Mouse (Mus musculus) hindbrain, postnatal 0 days (tissue): ENCODE measurements around the gene Tenm4. TPM values are rescaled to one million over a fixed set of nuclear protein-coding genes. Genes with fewer than 3 reads are reported as not detected.

ENCODE experiments used
- ATAC-seq: fragments of 200-750 bp; cut with Nextera tagmentation; 2 replicates; pipeline ENCODE4 v1.8.0; 2017; ENCODE audit warnings: mild to moderate bottlenecking, moderate TSS enrichment, moderate library complexity
- DNase-seq: peaks from one replicate; pipeline ENCODE4 v3.0.0-alpha.2; 2015; ENCODE audit warnings: low spot score
- H3K27ac ChIP-seq: fragments of 300-500 bp; sonication (generic); 2 replicates; pipeline ENCODE4 v1.5.1; 2014; ENCODE audit warnings: mild to moderate bottlenecking
- H3K27me3 ChIP-seq: fragments of 300-500 bp; sonication (generic); 2 replicates; pipeline ENCODE4 v1.6.1; 2014; ENCODE audit warnings: low read length, mixed read lengths; ENCODE audit not compliant: insufficient read depth
- H3K36me3 ChIP-seq: fragments of 300-500 bp; sonication (generic); 2 replicates; pipeline ENCODE4 v1.6.1; 2014; ENCODE audit warnings: low read length, mixed read lengths; ENCODE audit not compliant: insufficient read depth
- H3K4me1 ChIP-seq: fragments of 300-500 bp; sonication (generic); 2 replicates; pipeline ENCODE4 v1.6.1; 2014; ENCODE audit warnings: antibody characterized with exemption, low read length, mixed read lengths; ENCODE audit not compliant: insufficient read depth
- H3K4me2 ChIP-seq: fragments of 300-500 bp; sonication (generic); 2 replicates; pipeline ENCODE4 v1.6.1; 2014; ENCODE audit warnings: low read depth, mild to moderate bottlenecking, low read length, moderate library complexity, mixed read lengths
- H3K4me3 ChIP-seq: fragments of 300-500 bp; sonication (generic); 2 replicates; pipeline ENCODE4 v1.5.1; 2014; ENCODE audit warnings: low read length
- H3K9ac ChIP-seq: fragments of 300-500 bp; sonication (generic); replicated peaks from 2 replicates; pipeline ENCODE4 v1.6.1; 2014; ENCODE audit warnings: mild to moderate bottlenecking, low read length, moderate library complexity, mixed read lengths
- H3K9me3 ChIP-seq: fragments of 300-500 bp; sonication (generic); 2 replicates; pipeline ENCODE4 v1.6.1; 2016; ENCODE audit warnings: low read length, mixed read lengths
- CTCF ChIP-seq: IDR thresholded peaks from 2 replicates; pipeline ENCODE4 v1.5.1; 2016; ENCODE audit warnings: antibody characterized with exemption, control low read depth, low read depth
- WGBS: fragments of 180-500 bp; shearing (Covaris S2); extraction: QIAGEN DNeasy Blood & Tissue Kit; methylation state at CpG from one replicate; pipeline ENCODE4 v1.1.7; 2014; 5-methylcytosine and 5-hydroxymethylcytosine counted together
- polyA plus RNA-seq: library from polyadenylated mRNA; unstranded; fragments of >200 nt; fragmentation: Nextera tagmentation; extraction: Ambion mirVana; gene quantifications from 2 replicates; pipeline ENCODE4 v1.2.1, GENCODE M21; 2015
- total RNA-seq: library from RNA; depleted of rRNA; stranded (reverse); fragments of >200 nt; gene quantifications from 2 replicates; pipeline ENCODE4 v1.2.3, GENCODE M21; 2014

Tenm4 gene
- total and polyA plus RNA-seq, 2 experiments from 2014 or later, result 24.1 to 49.7 TPM

DNA sequence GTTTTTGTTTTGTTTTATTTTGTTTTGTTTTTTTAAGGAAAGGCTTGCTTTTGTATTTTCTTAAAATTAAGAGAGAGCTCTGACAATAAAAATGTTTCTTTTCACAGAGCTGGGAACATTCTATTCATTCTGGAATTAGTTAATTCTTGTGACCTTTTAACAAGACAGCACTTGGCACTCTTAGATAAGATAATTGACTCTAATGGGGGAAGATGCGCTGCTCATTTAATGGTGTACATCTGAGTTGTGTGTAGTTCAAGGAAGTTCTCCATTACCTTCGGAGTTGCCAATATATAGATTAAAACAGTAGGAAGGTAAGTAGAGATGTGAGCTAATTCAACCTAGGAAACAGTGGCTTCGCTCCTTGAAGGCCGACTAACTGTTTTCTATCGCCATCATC is 554.6 kb downstream of the Tenm4 start:
- no peak for TF ChIP-seq CTCF
- Histone ChIP-seq H3K9me3 (no peaks in the 10 kb centered on the region), H3K4me1 (0 out of 2 replicates have a peak, but pooled peaks cover 2% of the 10 kb centered on the region), H3K27me3 (0 out of 2 replicates have a peak, but pooled peaks cover 10% of the 10 kb centered on the region), H3K4me3 (no peak overlapping the region), H3K4me2 (no peak overlapping the region), H3K27ac (no peak overlapping the region), H3K36me3 (no peaks in the 10 kb centered on the region), H3K9ac (no peak overlapping the region)
- ATAC-seq (no peak), DNase-seq (no peak)
- WGBS, result 93% methylated on average over 5 of the region's 5 CpGs

DNA sequence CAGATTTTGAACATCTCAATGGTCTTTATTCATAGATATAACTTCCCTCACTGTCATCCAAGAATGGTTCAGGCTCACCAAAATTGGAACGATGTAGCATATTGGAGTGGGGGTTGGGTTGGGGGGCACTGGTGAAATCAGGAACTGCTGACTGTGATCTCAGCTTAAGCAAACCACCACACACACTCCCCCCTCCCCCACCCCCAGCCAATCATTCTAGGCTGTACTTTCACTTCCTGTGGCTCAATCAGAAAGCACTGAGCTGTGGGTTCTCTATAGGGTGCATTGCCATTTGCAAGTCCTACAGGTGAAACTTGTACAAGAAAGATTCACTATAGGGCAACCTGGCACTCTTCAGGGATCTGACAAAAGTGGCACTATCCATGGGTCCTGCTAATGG is 559.3 kb downstream of the Tenm4 start:
- H3K4me3 ChIP-seq, result no peak overlapping the region
- no peak overlapping the region for H3K9ac ChIP-seq
- WGBS, result 96% methylated on average over 1 of the region's 1 CpGs
- no peak for TF ChIP-seq CTCF
- no peak overlapping the region for H3K27ac ChIP-seq
- H3K4me1 ChIP-seq, result no peaks in the 10 kb centered on the region
- no peak overlapping the region for H3K4me2 ChIP-seq
- DNase-seq (no peak), ATAC-seq (no peak)
- no peaks in the 10 kb centered on the region for H3K36me3 ChIP-seq
- H3K27me3 ChIP-seq, result no peaks in the 10 kb centered on the region
- no peaks in the 10 kb centered on the region for H3K9me3 ChIP-seq

DNA sequence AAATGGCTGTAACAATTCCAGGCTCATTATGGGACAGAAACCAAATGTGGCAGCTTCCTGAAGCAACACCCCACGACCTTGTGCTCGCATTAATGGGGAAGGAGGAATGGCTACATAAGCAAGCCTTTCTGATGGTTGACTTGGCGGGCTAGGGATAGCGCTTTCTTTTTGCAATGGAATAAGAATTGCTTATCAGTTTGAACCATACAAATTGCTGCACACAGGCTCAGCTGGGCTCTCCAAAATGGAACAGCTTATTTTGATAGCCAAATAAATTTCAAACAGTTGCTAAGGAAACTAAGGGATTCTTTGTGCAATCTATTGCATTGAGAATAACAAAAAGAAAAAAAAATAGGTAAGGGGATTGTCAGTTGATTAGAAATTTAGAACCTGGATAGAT is 560.9 kb downstream of the Tenm4 start:
- Histone ChIP-seq H3K36me3 (no peaks in the 10 kb centered on the region), H3K9me3 (no peaks in the 10 kb centered on the region), H3K4me1 (no peaks in the 10 kb centered on the region), H3K4me3 (no peak overlapping the region), H3K27ac (no peak overlapping the region), H3K9ac (no peak overlapping the region), H3K4me2 (no peak overlapping the region), H3K27me3 (no peaks in the 10 kb centered on the region)
- DNase-seq (no peak), ATAC-seq (no peak)
- TF ChIP-seq CTCF, result no peak
- 79% methylated on average over 4 of the region's 4 CpGs for WGBS

DNA sequence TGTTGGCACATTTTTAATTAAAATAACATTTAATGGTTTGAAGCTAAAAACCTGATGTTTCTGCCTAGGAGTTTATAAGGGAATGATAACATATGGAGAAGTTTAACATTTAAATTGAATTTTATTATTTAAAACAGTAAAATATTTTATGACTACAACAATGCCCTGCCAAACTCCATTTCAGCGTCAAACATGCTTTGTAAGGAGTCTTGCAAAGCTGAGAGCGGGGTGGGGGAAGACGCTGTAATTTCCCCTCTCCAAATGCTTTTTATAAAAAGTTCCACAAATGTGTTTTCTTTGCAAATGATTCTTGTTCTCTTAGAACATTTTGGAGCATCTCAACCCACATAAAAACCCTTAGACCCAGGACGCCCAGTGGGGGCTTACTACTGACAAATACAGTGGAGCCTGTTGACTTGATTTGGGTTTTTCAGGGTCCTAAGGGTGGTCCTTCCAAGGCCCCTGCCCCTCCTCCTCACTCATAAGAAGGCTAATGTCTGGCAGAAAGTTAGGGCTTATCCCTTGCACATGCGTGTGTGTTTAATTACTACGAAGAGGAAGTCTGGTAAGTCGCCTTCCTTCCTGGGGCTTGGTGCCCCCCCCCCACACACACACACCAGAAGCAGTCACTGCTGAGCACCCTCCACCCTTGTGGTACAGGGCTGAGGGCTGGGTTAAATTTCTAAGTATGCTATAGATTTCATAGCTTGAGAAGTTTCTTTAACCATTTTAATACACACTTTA is 563.4 kb downstream of the Tenm4 start:
- Histone ChIP-seq H3K4me3 (no peak overlapping the region), H3K4me2 (no peak overlapping the region), H3K27me3 (no peaks in the 10 kb centered on the region), H3K9me3 (no peaks in the 10 kb centered on the region), H3K27ac (no peak overlapping the region), H3K36me3 (no peaks in the 10 kb centered on the region), H3K9ac (no peak overlapping the region), H3K4me1 (no peaks in the 10 kb centered on the region)
- WGBS, result 83% methylated on average over 7 of the region's 7 CpGs
- TF ChIP-seq CTCF, result no peak
- ATAC-seq (no peak), DNase-seq (no peak)

DNA sequence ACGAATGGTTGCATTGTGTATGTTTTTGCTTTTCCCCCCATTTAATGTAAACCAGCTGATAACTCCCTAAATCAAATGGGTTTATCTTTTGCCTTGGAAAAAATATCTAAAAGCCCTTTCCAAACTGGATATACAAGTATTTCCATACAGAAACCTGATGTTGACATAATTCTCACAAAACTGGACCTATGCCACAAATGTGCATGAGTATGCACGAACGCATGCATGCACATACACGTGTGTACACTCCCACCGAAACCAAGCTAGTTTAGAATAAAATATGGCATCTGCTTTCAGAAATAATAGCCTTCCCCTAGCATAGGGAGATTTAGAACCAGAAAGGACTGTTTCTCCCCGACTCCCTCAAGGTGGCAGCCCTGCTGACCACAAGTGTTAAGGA is 569.6 kb downstream of the Tenm4 start:
- ATAC-seq (no peak), DNase-seq (no peak)

DNA sequence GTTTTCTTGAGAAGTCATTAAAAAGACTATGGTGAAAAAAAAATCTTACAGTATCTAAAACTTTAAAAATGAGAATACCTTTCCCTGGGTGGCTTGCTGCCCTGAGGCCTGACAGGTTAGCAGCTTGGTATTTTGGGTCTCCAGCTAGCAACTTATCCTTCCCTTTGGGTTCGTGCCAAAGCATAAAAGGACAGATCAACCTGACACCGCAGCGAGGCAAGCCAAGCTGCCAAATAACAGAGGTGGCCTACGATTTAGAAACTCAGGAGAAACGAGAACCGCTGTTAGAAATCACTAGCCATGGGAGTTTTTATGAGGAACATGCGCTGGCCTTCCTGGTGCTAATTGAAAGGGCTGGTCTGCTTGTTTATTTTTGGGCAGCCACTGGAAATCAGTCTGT is 571.2 kb downstream of the Tenm4 start:
- no peak overlapping the region for H3K4me3 ChIP-seq
- DNase-seq (no peak), ATAC-seq (no peak)
- no peaks in the 10 kb centered on the region for H3K9me3 ChIP-seq
- no peak overlapping the region for H3K9ac ChIP-seq
- no peaks in the 10 kb centered on the region for H3K36me3 ChIP-seq
- TF ChIP-seq CTCF, result no peak
- H3K4me2 ChIP-seq, result no peak overlapping the region
- 57% methylated on average over 7 of the region's 7 CpGs for WGBS
- H3K27ac ChIP-seq, result no peak overlapping the region
- no peaks in the 10 kb centered on the region for H3K4me1 ChIP-seq
- H3K27me3 ChIP-seq, result no peaks in the 10 kb centered on the region

More for the DNA sequence above, 569.6 kb downstream of the Tenm4 start:
- 78% methylated on average over 6 of the region's 6 CpGs for WGBS
- Histone ChIP-seq H3K4me1 (no peaks in the 10 kb centered on the region), H3K27ac (no peak overlapping the region), H3K36me3 (no peaks in the 10 kb centered on the region), H3K9me3 (no peaks in the 10 kb centered on the region), H3K9ac (no peak overlapping the region), H3K27me3 (no peaks in the 10 kb centered on the region), H3K4me3 (no peak overlapping the region), H3K4me2 (no peak overlapping the region)
- no peak for TF ChIP-seq CTCF

DNA sequence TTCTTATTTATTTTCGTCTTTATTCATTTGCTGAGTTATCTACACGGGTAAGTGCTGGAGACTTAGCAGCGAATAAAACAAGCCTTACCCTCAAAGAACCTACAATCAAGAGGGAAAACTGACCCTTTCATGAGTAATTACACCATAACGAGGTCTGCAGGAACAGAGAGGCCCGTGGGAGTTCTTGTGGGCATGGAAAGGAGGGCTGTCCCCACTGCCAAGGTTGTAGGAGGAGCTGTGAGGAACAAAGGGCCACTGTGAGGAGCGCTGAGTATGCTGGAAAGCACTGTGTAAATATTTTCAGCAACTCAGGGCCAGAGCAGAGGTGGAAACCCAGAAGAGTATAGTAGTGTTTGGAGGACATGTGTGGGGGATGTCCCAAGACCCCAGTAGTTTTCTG is 574.9 kb downstream of the Tenm4 start:
- Histone ChIP-seq H3K27ac (peak overlapping the region; percentile 26; the same call in 1 of the 2 replicates), H3K4me2 (no peak overlapping the region), H3K4me1 (no peaks in the 10 kb centered on the region), H3K9me3 (no peaks in the 10 kb centered on the region), H3K27me3 (no peaks in the 10 kb centered on the region), H3K4me3 (no peak overlapping the region), H3K36me3 (no peaks in the 10 kb centered on the region), H3K9ac (no peak overlapping the region)
- DNase-seq (peak; percentile 64), ATAC-seq (peak; percentile 88)
- WGBS, result 23% methylated on average over 6 of the region's 6 CpGs
- no peak for TF ChIP-seq CTCF
